Mouse (Mus musculus): ENCODE data around the gene Zdhhc9.
"Not testable (repeated sequence)": the region's sequence is repeated elsewhere in the genome, so short reads cannot be mapped to it uniquely, and the experiment has no call there.

Zdhhc9 gene

GRCm38 (mm10) chrX:48208519-48209185, at the start of gene Zdhhc9:
TSS of gene Zdhhc9 (minus strand) at chrX:48208878.
- DNase-seq (ENCODE audit: low spot score): peak; percentile 82

GRCm38 (mm10) chrX:48257011-48257410, 48.3 kb upstream of the Zdhhc9 start:
- DNase-seq (ENCODE audit: low spot score): no peak

- peak; percentile 92 for DNase-seq (ENCODE audit: low spot score)
Measured at GRCm38 (mm10) chrX:48256468-48257007, 47.9 kb upstream of the Zdhhc9 start, which contains the start of gene Utp14a. TSS of gene Utp14a (plus strand) at chrX:48256862.

- no peak for DNase-seq (ENCODE audit: low spot score)
Measured at GRCm38 (mm10) chrX:48255830-48256428, 47.3 kb upstream of the Zdhhc9 start.

- DNase-seq (ENCODE audit: low spot score): peak; percentile 4
Measured at GRCm38 (mm10) chrX:48234417-48234816, 25.7 kb upstream of the Zdhhc9 start.

GRCm38 (mm10) chrX:48226225-48226624, 17.5 kb upstream of the Zdhhc9 start:
- DNase-seq (ENCODE audit: low spot score): no peak

- no peak for DNase-seq (ENCODE audit: low spot score)
Measured at GRCm38 (mm10) chrX:48222706-48223105, 14.0 kb upstream of the Zdhhc9 start.

GRCm38 (mm10) chrX:48219468-48219867, 10.8 kb upstream of the Zdhhc9 start:
- DNase-seq (ENCODE audit: low spot score): no peak

GRCm38 (mm10) chrX:48209746-48210145, 1.1 kb upstream of the Zdhhc9 start:
- DNase-seq (ENCODE audit: low spot score): not testable (repeated sequence)

- peak; percentile 13 for DNase-seq (ENCODE audit: low spot score)
Measured at GRCm38 (mm10) chrX:48207761-48208487, 754 bp downstream of the Zdhhc9 start.

- DNase-seq (ENCODE audit: low spot score): no peak
Measured at GRCm38 (mm10) chrX:48204469-48204868, 4.2 kb downstream of the Zdhhc9 start.

- no peak for DNase-seq (ENCODE audit: low spot score)
Measured at GRCm38 (mm10) chrX:48203763-48204162, 4.9 kb downstream of the Zdhhc9 start.

GRCm38 (mm10) chrX:48202995-48203394, 5.7 kb downstream of the Zdhhc9 start:
- DNase-seq (ENCODE audit: low spot score): no peak

GRCm38 (mm10) chrX:48202436-48202835, 6.2 kb downstream of the Zdhhc9 start:
- no peak for DNase-seq (ENCODE audit: low spot score)

GRCm38 (mm10) chrX:48201973-48202372, 6.7 kb downstream of the Zdhhc9 start:
- no peak for DNase-seq (ENCODE audit: low spot score)

- no peak for DNase-seq (ENCODE audit: low spot score)
Measured at GRCm38 (mm10) chrX:48200699-48201098, 8.0 kb downstream of the Zdhhc9 start.

- no peak for DNase-seq (ENCODE audit: low spot score)
Measured at GRCm38 (mm10) chrX:48199026-48199425, 9.7 kb downstream of the Zdhhc9 start.

GRCm38 (mm10) chrX:48197856-48198255, 10.8 kb downstream of the Zdhhc9 start:
- no peak for DNase-seq (ENCODE audit: low spot score)

GRCm38 (mm10) chrX:48193235-48194152, 15.2 kb downstream of the Zdhhc9 start:
- DNase-seq (ENCODE audit: low spot score): no peak

GRCm38 (mm10) chrX:48191261-48191660, 17.4 kb downstream of the Zdhhc9 start:
- DNase-seq (ENCODE audit: low spot score): no peak

- no peak for DNase-seq (ENCODE audit: low spot score)
Measured at GRCm38 (mm10) chrX:48184703-48185102, 24.0 kb downstream of the Zdhhc9 start.

GRCm38 (mm10) chrX:48181844-48182243, 26.8 kb downstream of the Zdhhc9 start:
- DNase-seq (ENCODE audit: low spot score): no peak
